Mouse (Mus musculus): ENCODE measurements around the gene Vav1. TPM values are rescaled to one million over a fixed set of nuclear protein-coding genes. Genes with fewer than 3 reads are reported as not detected.

Vav1 gene
- total RNA-seq, 2 experiments from 2014 or later: 0.54 to 1.4 TPM

DNA sequence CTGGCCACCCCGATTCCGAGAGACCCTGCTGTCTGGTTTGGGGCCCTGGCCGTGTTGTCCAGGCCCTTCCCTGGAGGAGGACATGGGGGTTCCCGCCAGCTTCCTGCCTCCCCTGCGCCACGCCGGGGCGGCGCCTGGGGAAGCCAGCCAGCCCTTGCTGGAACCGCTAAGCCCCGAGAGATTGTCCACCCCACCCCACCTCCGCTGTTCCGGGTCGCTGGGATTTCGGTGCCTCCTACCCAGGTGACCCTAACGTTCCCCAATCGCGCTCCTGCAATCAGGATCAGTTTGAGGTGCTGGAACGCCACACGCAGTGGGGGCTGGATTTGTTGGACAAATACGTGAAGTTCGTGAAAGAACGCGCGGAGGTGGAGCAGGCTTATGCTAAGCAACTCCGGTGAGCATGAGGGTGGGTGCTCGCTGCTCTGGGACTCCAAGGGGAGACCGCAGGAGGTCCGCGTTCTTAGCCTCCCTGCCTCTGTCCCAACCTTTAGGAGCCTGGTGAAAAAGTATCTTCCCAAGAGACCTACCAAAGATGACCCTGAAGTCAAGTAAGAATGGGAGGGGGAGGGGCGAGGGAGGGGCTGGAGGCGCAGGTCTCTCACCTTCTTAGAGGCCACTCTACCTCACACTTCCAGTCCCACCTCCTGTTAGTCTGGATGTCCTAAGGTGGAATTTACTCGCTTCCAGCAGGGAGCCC lies 28.3 kb upstream of the Vav1 start:
- intact Hi-C loops (cut with DNase I): no loop called here
- DNase-seq: peak; percentile 68 to 73

DNA sequence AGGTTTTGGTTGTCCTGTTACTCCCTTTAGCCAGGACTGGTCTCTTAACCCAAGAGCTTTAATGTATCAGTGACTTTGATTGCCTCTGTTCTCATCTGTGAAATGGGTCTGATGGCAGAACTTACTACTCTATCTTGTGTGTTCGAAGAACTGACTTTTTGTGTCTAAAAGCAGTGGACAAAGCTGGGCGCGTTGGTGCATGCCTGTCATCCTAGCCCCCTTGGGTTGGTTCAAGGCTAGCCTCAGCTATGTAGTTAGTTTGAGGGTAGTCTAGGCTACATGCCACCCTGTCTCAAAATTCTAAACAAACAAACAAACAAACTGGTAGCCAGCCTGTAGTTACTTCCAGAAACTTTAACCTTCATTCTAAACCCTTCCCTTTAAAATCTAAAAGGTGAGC lies 27.5 kb upstream of the Vav1 start:
- DNase-seq: no peak
- intact Hi-C loops (cut with DNase I): no loop called here

DNA sequence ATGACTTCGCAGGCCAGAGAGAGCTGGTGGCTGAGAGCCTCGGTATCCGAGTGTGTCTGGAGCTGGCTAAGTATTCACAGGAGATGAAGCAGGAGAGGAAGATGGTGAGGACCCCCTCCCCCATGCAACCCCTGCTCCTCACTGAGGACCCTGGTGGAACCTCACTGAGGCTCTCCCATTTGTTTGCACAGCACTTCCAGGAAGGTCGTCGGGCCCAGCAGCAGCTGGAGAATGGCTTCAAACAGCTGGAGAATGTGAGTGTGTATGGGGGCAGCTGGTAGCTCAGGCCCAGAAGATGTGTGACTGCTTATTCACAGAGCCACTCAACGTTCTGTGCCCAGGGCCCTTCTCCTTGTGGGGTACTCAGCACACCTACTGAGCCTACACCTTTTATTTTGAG lies 25.6 kb upstream of the Vav1 start:
- DNase-seq: peak in 1 of 2 experiments; percentile 1
- intact Hi-C loops (cut with DNase I): no loop called here

DNA sequence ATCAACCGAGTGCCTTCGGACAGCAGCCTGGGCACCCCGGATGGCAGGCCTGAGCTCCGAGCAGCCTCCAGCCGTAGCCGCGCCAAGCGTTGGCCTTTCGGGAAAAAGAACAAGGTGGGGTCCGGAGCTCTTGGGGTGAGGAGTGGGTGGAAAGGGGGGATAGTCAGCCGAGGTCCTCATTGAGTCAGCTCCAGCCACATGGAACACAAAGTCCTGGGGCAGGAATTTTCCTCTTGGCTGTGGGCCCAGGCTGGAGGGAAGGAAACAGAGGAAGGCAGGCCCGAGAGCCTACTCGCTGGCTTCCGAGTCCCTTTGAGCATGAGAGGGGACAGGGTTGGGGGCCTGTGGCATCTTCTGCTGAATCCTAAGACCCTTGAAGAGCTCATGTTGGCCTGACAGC lies 23.5 kb upstream of the Vav1 start:
- intact Hi-C loops (cut with DNase I): no loop called here
- DNase-seq: peak; percentile 52 to 59

DNA sequence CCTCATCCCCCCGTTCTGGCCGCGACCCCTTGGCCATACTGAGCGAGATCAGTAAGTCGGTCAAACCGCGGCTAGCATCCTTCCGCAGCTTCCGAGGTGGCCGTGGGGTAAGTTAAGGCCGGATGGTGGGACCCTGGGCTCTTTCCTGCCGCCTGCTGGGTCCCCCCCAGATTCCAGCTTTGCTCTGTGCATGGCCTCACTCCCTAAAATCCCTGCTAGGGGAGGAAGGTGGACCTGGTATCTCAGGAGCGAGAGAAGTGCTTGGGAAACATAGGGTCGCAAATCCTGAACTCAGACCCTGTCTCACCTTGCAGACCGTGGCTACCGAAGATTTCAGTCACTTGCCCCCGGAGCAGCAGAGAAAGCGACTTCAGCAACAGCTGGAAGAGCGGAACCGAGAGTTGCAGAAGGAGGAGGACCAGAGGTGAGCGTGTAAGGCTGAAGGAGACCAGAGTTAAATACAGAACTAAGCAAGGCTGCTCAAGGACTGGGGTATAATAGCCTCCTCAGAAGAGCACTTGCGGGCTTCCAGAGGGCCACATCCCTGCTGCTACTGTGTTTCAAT lies 21.9 kb upstream of the Vav1 start:
- intact Hi-C loops (cut with DNase I): no loop called here
- DNase-seq: peak in 1 of 2 experiments; percentile 1

DNA sequence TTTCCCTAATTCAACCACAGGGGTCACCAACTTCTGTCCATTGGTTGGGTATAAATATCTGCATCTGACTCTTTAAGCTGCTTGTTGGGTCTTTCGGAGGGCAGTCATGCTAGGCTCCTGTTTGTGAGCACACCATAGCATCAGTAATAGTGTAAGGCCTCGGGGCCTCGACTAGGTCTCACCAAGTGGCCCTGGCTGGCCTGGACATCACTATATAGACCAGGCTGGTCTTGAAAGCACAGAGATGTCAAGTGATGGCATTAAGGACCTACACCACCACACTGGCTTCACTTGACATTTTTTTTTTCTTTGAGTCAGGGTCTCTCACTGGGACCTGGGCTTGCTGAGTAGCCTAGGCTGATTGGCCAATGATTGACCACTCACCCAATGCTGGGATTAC lies 20.7 kb upstream of the Vav1 start:
- intact Hi-C loops (cut with DNase I): no loop called here

DNA sequence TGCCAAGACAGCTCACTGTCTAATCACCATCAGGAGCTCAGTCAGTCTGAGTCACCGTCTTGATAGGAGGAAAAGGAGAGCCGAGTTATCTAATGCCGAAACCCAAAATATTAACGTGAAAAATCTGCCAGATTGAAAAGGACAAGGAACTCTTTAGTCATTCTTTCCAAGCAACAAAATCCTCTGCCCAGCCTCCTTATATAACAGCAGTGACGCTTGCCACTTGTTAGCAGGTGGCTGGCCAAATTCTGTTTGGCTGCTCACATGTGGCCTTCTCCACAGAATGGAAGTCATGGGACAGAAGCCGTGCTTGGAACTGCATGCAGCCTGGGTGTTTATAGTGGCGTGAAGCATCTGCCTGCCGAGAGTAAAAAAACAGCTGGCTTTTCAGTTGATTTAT lies 19.2 kb upstream of the Vav1 start:
- intact Hi-C loops (cut with DNase I): no loop called here
- peak; percentile 56 to 58 for DNase-seq

More for the DNA sequence above, 20.7 kb upstream of the Vav1 start:
- DNase-seq: peak in 1 of 2 experiments; percentile 1

DNA sequence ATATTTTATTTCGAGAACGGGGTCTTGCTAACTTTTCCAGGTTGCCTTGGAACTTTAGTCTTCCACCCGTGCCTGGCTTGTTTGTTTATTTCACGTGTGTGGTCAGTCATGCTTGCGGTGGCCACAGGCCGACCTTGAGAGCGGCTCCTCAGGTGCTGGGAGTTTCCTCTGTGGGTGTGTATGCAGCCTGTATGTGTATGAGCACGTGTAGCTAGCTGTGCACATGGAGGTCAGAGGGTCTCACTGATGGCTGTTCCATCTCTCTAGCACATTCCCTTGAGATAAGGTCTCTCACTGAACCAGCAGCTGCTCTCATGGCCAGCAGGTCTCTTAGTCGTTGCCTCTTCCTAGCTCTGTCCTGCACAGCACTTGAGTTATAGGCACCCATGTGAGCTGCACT lies 18.5 kb upstream of the Vav1 start:
- intact Hi-C loops (cut with DNase I): no loop called here
- peak in 1 of 2 experiments; percentile 11 for DNase-seq

DNA sequence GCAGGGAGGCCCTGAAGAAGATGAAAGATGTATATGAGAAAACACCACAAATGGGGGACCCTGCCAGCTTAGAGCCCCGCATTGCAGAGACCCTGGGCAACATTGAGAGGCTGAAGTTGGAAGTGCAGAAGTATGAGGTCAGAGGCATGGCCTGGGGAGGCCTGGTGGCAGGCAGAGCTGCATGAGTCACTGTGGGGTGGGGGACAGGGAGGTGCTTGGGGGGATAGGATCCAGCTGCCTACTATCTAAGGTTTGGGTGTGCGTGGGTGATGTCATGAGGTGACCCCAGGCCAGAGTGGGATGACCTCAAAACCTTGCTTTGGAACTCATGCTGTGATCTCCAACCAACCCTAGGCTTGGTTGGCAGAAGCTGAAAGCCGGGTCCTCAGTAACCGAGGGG lies 17.6 kb upstream of the Vav1 start:
- peak in 1 of 2 experiments; percentile 14 for DNase-seq
- intact Hi-C loops (cut with DNase I): no loop called here

DNA sequence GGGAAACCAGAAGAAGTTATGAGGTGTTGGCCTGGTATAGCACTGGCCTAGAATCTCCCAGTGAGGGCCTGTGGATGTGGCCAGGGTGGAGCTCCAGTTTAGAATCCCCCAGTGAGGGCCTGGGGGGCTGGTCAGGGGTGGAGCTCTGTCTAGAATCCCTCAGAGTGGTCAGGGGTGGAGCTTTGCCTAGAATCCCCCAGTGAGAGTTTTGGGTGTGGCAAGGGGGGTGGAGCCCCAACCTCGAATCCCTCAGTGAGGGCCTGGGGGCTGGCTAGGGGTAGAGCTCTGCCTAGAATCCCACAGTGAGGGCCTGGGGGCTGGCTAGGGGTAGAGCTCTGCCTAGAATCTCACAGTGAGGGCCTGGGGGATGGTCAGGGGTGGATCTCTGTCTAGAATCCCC lies 17.1 kb upstream of the Vav1 start:
- no peak for DNase-seq
- intact Hi-C loops (cut with DNase I): no loop called here

DNA sequence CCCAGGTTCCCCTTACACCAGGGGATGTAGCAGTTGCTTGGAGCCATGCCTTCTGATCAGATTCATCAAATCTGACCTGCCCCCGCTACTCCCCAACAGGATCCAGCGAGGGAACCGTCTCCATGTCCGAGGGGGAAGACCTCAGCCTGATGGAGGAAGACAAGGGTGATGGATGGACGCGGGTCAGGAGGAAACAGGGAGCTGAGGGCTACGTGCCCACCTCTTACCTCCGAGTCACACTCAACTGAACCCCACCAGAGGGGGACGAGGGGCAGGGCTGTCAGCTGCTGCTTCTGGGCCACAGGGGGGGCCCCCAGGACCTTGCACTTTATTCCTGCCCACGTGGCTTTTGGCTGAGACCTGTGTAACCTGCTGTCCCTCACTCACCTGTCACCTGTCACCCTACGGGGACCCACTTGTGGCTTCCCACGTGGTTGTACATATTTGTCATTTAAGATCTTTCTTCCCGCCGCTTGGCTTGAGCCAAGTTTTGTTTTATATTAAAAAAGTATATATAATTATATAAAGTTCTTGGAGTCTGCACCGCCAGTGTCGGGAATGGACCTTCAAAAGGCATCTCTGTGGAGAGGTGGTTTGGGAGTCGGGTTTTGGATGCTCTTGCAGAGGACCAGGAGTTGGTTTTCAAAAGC lies 15.9 kb upstream of the Vav1 start:
- no peak for DNase-seq
- intact Hi-C loops (cut with DNase I): no loop called here

DNA sequence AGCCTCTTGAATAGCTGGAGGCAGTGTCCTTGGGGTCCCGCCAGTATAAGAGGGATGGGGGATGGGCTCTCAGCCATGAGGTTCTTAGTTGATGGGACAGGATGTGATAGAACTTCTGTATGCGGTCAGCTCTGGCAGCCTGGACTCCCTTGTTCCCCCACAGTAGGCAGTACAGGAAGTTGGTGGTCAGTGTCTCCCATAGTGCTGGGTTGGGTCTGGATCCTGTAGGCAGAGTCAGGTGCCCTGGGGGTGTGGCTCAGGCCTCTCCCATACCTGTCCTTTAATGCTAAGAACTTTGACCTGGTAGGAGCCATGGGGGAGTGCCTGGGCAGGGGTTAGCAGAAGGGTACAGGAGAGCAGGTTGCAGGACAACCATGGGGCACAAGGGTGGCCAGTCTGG lies 14.7 kb upstream of the Vav1 start:
- intact Hi-C loops (cut with DNase I): no loop called here
- DNase-seq: no peak

DNA sequence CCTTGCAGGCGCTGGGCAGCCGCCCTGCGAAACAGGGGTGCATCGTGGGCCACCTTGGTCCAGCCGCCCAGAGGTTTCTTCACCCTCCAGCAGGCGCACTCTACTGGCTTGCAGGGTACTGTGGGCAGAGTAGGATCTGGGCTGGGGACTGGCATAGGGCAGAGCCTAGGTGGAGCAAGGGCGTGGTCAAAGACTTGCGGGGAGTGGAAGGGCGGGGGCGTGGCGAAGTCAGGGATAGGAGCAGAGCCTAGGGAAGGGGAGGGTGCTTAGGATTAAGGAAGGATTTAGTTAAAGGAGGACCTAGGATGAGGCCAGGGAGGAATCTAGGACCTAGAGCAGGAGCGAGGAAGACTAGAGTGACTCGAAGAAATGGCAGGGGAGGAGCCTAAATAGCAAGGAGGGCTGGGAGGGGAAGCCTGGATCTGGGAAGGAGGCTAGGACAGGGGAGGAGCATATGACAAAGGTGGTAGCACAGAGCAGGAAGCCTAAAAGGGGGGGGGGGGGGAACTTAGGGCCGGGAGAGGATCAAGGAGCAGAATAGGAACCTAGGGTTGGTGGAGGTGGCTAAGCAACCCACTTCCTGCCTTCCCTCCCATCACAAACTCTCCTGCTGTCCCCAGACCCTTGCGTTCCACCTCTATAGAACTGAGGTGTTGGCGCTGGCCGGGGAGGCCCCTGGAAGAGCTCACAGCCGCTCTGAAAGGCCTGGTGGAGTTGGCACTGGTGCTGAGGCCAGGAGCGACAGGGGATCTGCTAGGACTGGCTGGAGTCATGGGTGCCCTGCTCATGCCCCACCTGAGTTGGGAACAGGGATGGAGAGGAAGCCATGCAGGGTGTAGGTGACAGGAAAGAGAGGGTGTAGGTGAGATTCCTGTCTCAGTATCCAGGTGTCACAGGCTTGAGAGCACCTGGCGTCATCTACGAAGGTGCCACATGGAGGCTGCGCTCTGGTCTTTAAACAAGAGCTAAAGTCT lies 13.6 kb upstream of the Vav1 start:
- DNase-seq: peak; percentile 69 to 81
- intact Hi-C loops (cut with DNase I): no loop called here

DNA sequence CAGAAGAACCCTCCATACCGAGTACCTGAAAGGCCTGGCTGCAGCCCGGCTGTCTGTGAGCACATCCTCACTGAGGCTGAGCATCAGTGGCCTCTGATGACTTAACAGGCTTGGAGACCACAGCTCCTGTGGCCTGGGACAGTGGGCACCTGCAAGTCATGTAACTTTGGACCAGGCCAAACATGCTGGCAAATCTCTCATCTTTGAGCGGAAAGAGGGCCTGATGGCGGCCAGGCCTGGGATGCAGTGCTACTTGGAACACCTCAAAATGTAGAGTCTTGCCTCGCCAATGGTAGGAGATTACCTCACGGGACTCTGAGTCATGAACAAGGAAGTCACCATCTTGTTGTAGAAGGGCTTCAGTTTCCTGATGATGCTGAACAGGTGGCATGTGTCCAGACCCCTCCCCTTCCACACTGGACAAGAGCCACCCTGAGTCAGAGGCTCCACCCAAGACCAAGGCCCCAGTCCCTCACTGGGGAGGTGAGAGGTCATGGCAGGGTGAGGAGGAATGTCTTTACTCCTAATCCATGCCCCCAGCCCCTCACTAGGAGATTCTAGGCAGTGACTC lies 11.3 kb upstream of the Vav1 start:
- peak; percentile 48 to 71 for DNase-seq
- intact Hi-C loops (cut with DNase I): no loop called here

DNA sequence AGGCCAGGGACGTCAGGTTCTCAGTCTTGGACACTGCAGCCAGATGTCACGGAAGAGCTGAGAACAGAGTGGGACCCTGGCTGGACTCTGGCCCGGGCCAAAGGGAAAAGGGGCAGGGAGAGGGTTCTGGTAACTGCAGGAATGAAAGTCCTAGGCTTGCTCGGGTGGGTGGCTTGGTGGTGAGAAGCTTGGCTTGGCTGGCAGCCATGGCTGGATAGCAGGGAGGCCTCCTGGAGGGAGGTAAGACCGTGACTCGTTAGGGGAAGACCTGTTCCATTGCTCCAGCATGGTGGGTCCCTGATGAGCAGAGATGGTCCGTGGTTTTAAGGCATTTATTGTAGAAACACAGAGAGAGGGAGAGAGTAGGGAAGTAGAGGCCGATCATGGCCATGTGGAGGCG lies 7.6 kb upstream of the Vav1 start:
- intact Hi-C loops (cut with DNase I): loop anchor here (10.0 kb wide), 2 partner anchors 276 to 506 kb away; partner anchors contain the start of genes Alkbh7, Clpp and Dus3l

DNA sequence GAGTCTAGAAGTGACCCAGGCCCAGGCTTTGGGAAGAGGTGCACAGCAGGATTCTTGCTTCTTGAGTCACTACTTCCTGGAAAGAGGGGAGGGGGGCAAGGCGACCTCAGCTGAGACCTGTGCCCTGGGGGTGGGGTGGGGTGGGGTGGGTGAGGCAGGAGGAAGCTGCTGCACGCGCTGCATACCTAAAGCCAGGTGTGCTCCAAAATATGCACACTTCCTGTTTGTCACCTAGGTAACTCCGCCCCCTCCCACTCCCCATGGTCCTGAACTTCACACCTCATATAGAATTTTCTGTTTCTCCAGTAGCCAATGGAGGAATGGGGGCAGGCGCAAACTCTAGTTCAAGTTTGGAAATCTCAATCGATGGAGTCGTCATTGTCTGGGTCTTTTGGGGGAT lies 5.1 kb upstream of the Vav1 start:
- intact Hi-C loops (cut with DNase I): loop anchor here (10.0 kb wide), 2 partner anchors 279 to 509 kb away; partner anchors contain the start of genes Alkbh7, Clpp and Dus3l
- DNase-seq: no peak

More for the DNA sequence above, 7.6 kb upstream of the Vav1 start:
- DNase-seq: no peak

DNA sequence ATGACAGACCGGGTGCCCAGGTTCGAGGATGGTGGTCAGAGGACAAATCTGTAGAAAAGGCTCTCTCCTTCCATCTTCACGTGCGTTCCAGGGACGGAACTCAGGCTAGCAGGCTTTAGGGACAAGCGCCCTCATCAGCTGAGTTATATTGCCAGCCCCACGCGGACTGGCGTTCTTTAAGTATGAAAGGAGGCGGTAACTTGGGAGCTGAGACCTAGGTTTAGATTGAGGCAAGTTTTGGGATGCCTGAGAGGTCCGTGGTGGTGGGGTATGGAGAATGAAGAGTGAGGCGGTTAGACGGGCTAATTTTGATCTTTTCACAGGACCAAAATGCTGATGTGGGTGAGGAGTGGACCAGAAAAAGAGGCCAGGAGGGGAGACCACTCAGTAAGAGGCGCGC lies 4.2 kb upstream of the Vav1 start:
- no peak for DNase-seq
- intact Hi-C loops (cut with DNase I): loop anchor here (5.0 to 10.0 kb wide), 3 partner anchors 58 to 510 kb away; partner anchors contain the start of genes Alkbh7, Clpp and Dus3l

DNA sequence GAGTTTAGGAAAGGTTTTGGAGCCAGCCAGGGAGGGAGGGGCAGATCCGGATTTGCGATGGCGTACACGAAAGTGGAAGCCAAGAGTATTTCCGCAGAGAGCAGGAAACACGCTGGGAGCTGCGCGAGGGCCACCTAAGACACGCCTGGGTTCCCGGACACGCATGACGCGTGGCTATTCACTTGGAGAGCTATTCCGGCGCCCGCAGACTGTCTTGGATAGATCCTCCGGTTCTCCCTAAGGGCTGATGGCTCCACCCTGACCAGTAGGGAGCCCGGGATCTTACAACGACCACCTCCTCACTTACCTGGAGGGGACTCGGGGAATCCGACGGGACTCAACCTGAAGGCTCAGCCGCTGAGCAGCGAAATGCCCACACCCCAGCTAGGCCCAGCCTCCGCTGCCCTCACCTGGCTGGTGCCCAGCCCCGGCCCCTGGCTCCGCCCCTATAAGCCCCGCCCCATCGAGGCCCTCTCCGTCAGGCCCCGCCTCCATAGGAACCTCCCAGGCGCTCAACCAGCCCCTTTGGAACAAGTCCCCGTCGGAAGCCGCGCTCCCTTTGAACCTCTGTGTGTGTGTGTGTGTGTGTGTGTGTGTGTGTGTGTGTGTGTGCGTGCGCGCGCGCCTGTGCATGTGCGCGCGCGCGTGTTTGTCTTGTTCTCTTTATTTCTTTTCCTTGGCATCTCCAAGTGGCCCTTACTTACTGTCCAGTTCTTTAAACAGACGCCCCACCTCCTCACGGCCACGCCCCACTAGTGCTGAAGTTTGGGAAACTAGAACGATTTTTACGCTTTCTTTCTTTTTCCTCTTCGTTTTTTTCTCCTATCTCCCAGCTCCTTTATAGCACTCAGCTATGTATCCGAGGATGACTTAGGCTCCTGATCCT lies 3.5 kb upstream of the Vav1 start:
- intact Hi-C loops (cut with DNase I): loop anchor here (5.0 to 10.0 kb wide), 3 partner anchors 57 to 511 kb away; partner anchors contain the start of genes Alkbh7, Clpp and Dus3l
- peak; percentile 90 to 91 for DNase-seq

DNA sequence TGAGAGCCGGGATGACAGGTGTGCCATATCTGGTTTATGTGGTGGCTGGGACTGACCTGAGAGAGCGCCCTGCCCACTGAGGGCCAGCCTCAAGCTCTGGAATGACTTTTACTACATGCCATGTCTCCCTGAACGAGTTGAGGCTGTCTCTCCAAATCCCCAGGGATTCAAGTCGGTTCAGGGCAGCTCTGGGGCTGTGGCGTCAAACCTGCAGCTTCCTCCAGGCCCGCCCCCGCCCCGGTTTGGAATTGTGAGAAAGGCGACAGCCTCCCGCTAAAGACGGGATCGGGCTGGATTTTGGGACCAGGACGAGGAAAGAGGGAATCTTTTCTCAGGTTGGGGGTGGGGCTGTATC lies 2.9 kb upstream of the Vav1 start:
- intact Hi-C loops (cut with DNase I): loop anchor here (2.0 to 10.0 kb wide), 4 partner anchors 56 to 511 kb away; partner anchors contain the start of genes Alkbh7, Clpp and Dus3l
- no peak for DNase-seq
